Mouse (Mus musculus) stomach, postnatal 0 days (tissue): ENCODE data around the gene Cacng8. TPM values are rescaled to one million over a fixed set of nuclear protein-coding genes. Genes with fewer than 3 reads are reported as not detected.

Experiments
- ATAC-seq: fragments of 200-750 bp; cut with Nextera tagmentation; 2 replicates; pipeline ENCODE4 v1.8.0; 2017; ENCODE audit not compliant: low FRiP score, low TSS enrichment
- DNase-seq: peaks from one replicate; pipeline ENCODE4 v3.0.0-alpha.2; 2016; ENCODE audit warnings: low spot score
- H3K27ac ChIP-seq: fragments of 300-500 bp; sonication (generic); replicated peaks from 2 replicates; pipeline ENCODE4 v1.5.1; 2014; ENCODE audit warnings: mild to moderate bottlenecking, control low read depth
- H3K27me3 ChIP-seq: fragments of 300-500 bp; sonication (generic); 2 replicates; pipeline ENCODE4 v1.6.1; 2014; ENCODE audit warnings: low read length; ENCODE audit not compliant: control insufficient read depth, insufficient read depth
- H3K36me3 ChIP-seq: fragments of 300-500 bp; sonication (generic); 2 replicates; pipeline ENCODE4 v1.6.1; 2014; ENCODE audit warnings: low read length, mixed read lengths; ENCODE audit not compliant: control insufficient read depth, insufficient read depth
- H3K4me1 ChIP-seq: fragments of 300-500 bp; sonication (generic); replicated peaks from 2 replicates; pipeline ENCODE4 v1.6.1; 2014; ENCODE audit warnings: antibody characterized with exemption; ENCODE audit not compliant: control insufficient read depth, insufficient read depth
- H3K4me2 ChIP-seq: fragments of 300-500 bp; sonication (generic); replicated peaks from 2 replicates; pipeline ENCODE4 v1.6.1; 2014; ENCODE audit warnings: low read depth, mild to moderate bottlenecking, control low read depth, moderate library complexity
- H3K4me3 ChIP-seq: fragments of 300-500 bp; sonication (generic); 2 replicates; pipeline ENCODE4 v1.5.1; 2014; ENCODE audit warnings: low read depth, low read length, control low read depth
- H3K9ac ChIP-seq: fragments of 300-500 bp; sonication (generic); 2 replicates; pipeline ENCODE4 v1.6.1; 2014; ENCODE audit warnings: mild to moderate bottlenecking, low read length, control low read depth, mixed read lengths
- H3K9me3 ChIP-seq: fragments of 300-500 bp; sonication (generic); 2 replicates; pipeline ENCODE4 v1.6.1; 2016; ENCODE audit warnings: low read length; ENCODE audit not compliant: control insufficient read depth
- CTCF ChIP-seq: IDR thresholded peaks from 2 replicates; pipeline ENCODE4 v1.5.1; 2016; ENCODE audit warnings: antibody characterized with exemption, low read depth, mild to moderate bottlenecking, moderate library complexity
- EP300 ChIP-seq: optimal IDR thresholded peaks from 2 replicates; pipeline ENCODE3; 2016; ENCODE audit warnings: antibody characterized with exemption
- WGBS: fragments of 180-500 bp; shearing (Covaris S2); extraction: QIAGEN DNeasy Blood & Tissue Kit; methylation state at CpG from one replicate; pipeline ENCODE4 v1.1.7; 2014; 5-methylcytosine and 5-hydroxymethylcytosine counted together
- polyA plus RNA-seq: library from polyadenylated mRNA; unstranded; fragments of >200 nt; fragmentation: Nextera tagmentation; extraction: Ambion mirVana; gene quantifications from 2 replicates; pipeline ENCODE4 v1.2.1, GENCODE M21; 2015

Gene Cacng8
- polyA plus RNA-seq, 1 experiment from 2014 or later = 0.35 TPM

- Histone ChIP-seq H3K27me3 (no peaks in the 10 kb centered on the region), H3K4me2 (no peak overlapping the region), H3K36me3 (no peaks in the 10 kb centered on the region), H3K9me3 (no peaks in the 10 kb centered on the region), H3K4me1 (no peaks in the 10 kb centered on the region), H3K27ac (no peak overlapping the region), H3K4me3 (no peak overlapping the region), H3K9ac (no peak overlapping the region)
- ATAC-seq (no peak), DNase-seq (no peak)
- no peak for TF ChIP-seq EP300
- TF ChIP-seq CTCF = no peak
Measured at GRCm38 (mm10) chr7:3399937-3400336, 9.5 kb downstream of the Cacng8 start.

GRCm38 (mm10) chr7:3409729-3410520 is 19.4 kb downstream of the Cacng8 start:
- ATAC-seq (no peak), DNase-seq (no peak)
- Histone ChIP-seq H3K27ac (no peak overlapping the region), H3K4me3 (no peak overlapping the region), H3K9ac (no peak overlapping the region), H3K9me3 (no peaks in the 10 kb centered on the region), H3K36me3 (no peaks in the 10 kb centered on the region), H3K4me2 (no peak overlapping the region), H3K27me3 (peaks cover 15% of the 10 kb centered on the region), H3K4me1 (no peaks in the 10 kb centered on the region; the same call in 1 of the 2 replicates)
- WGBS = 55% methylated on average over 11 of the region's 11 CpGs
- TF ChIP-seq EP300 (no peak), CTCF (no peak)

- H3K4me3 ChIP-seq = peak overlapping the region; percentile 19
- H3K27me3 ChIP-seq = peaks cover 18% of the 10 kb centered on the region
- no peaks in the 10 kb centered on the region for H3K9me3 ChIP-seq
- peak overlapping the region; percentile 49 for H3K4me2 ChIP-seq
- peak; percentile 57; the same call in 1 of the 2 replicates for ATAC-seq
- no peaks in the 10 kb centered on the region for H3K36me3 ChIP-seq
- WGBS = under 1% methylated on average over 33 of the region's 33 CpGs
- TF ChIP-seq EP300 (no peak), CTCF (no peak)
- no peak overlapping the region for H3K9ac ChIP-seq
- H3K4me1 ChIP-seq = no peaks in the 10 kb centered on the region; the same call in 1 of the 2 replicates
- H3K27ac ChIP-seq = no peak overlapping the region
- DNase-seq = peak; percentile 25
Measured at GRCm38 (mm10) chr7:3411160-3411941, 20.9 kb downstream of the Cacng8 start.

- Histone ChIP-seq H3K4me3 (peak overlapping the region; percentile 10; the same call in 1 of the 2 replicates), H3K9me3 (no peaks in the 10 kb centered on the region), H3K27ac (no peak overlapping the region), H3K36me3 (no peaks in the 10 kb centered on the region), H3K4me1 (no peaks in the 10 kb centered on the region; the same call in 1 of the 2 replicates), H3K9ac (no peak overlapping the region), H3K4me2 (peak overlapping the region; percentile 49), H3K27me3 (peaks cover 20% of the 10 kb centered on the region)
- ATAC-seq (no peak), DNase-seq (no peak)
- no peak for TF ChIP-seq EP300
- peak; percentile 43 for TF ChIP-seq CTCF
- WGBS = 1% methylated on average over 20 of the region's 20 CpGs
Measured at GRCm38 (mm10) chr7:3412036-3412435, 21.6 kb downstream of the Cacng8 start.

- Histone ChIP-seq H3K9ac (peak overlapping the region; percentile 38; the same call in 1 of the 2 replicates), H3K27me3 (peaks cover 20% of the 10 kb centered on the region), H3K36me3 (no peaks in the 10 kb centered on the region), H3K4me2 (peak overlapping the region; percentile 83), H3K27ac (no peak overlapping the region), H3K4me3 (peak overlapping the region; percentile 51), H3K4me1 (no peaks in the 10 kb centered on the region; the same call in 1 of the 2 replicates), H3K9me3 (no peaks in the 10 kb centered on the region)
- DNase-seq (peak; percentile 33), ATAC-seq (no peak)
- TF ChIP-seq EP300 (no peak), CTCF (no peak)
- WGBS = under 1% methylated on average over 33 of the region's 47 CpGs
Measured at GRCm38 (mm10) chr7:3414888-3415287, 24.4 kb downstream of the Cacng8 start.
